Mouse (Mus musculus) myocyte (in vitro differentiated cells): ENCODE results near the gene Gm45140. TPM values are rescaled to one million over a fixed set of nuclear protein-coding genes. Genes with fewer than 3 reads are reported as not detected.

ENCODE experiments used
- H3K27me3 ChIP-seq: one replicate; pipeline ENCODE4 v1.6.1; 2011; ENCODE audit not compliant: control insufficient read depth, insufficient read depth, insufficient read length
- H3K36me3 ChIP-seq: one replicate; pipeline ENCODE4 v1.6.1; 2011; ENCODE audit not compliant: control insufficient read depth, insufficient read depth
- H3K4me2 ChIP-seq: one replicate; pipeline ENCODE4 v1.6.1; 2011; ENCODE audit warnings: low read depth, control low read depth
- H3K4me3 ChIP-seq: one replicate; pipeline ENCODE4 v1.5.1; 2011; ENCODE audit warnings: mild to moderate bottlenecking, control low read depth, moderate library complexity
- H3K79me2 ChIP-seq: one replicate; pipeline ENCODE4 v1.6.1; 2011; ENCODE audit not compliant: control insufficient read depth, insufficient read depth
- H3ac ChIP-seq: one replicate; pipeline ENCODE4 v1.6.1; 2011; ENCODE audit not compliant: control insufficient read depth, insufficient read length
- CEBPB ChIP-seq: IDR thresholded peaks from 2 replicates; pipeline ENCODE4 v1.6.1; 2011; ENCODE audit warnings: mild to moderate bottlenecking, moderate library complexity; ENCODE audit not compliant: poor library complexity, insufficient read depth, severe bottlenecking
- E2F4 ChIP-seq: IDR thresholded peaks from one replicate; pipeline ENCODE4 v1.6.1; 2011; ENCODE audit warnings: mild to moderate bottlenecking, control low read depth, moderate library complexity; ENCODE audit not compliant: insufficient read depth
- MAX ChIP-seq: IDR thresholded peaks from one replicate; pipeline ENCODE4 v1.6.1; 2011; ENCODE audit warnings: low read depth, mild to moderate bottlenecking, control low read depth
- MYOD1 ChIP-seq, 3 experiments: IDR thresholded peaks; one replicate each; pipeline ENCODE4 v1.6.1; 2011; ENCODE audit warnings: control low read depth in 2 of 3, low read depth in 2 of 3, mild to moderate bottlenecking in 2 of 3, moderate library complexity in 1 of 3; ENCODE audit not compliant: insufficient read length in 2 of 3, control insufficient read depth in 1 of 3
- MYOG ChIP-seq, 3 experiments: IDR thresholded peaks; one replicate each; pipeline ENCODE4 v1.6.1; 2011; ENCODE audit warnings: control low read depth in 2 of 3, low read depth in 2 of 3, mild to moderate bottlenecking in 2 of 3; ENCODE audit not compliant: insufficient read length in 2 of 3, control insufficient read depth in 1 of 3, insufficient read depth in 1 of 3
- POLR2A ChIP-seq: IDR thresholded peaks from one replicate; pipeline ENCODE4 v1.6.1; 2011; ENCODE audit warnings: low read depth, mild to moderate bottlenecking, control low read depth, moderate library complexity; ENCODE audit not compliant: insufficient read length
- POLR2AphosphoS2 ChIP-seq: IDR thresholded peaks from one replicate; pipeline ENCODE4 v1.6.1; 2011; ENCODE audit warnings: low read depth, control low read depth; ENCODE audit not compliant: insufficient read length
- REST ChIP-seq: IDR thresholded peaks from one replicate; pipeline ENCODE4 v1.6.1; 2011; ENCODE audit warnings: mild to moderate bottlenecking, control low read depth, moderate library complexity; ENCODE audit not compliant: insufficient read depth, insufficient read length
- SRF ChIP-seq: IDR thresholded peaks from one replicate; pipeline ENCODE4 v1.6.1; 2011; ENCODE audit warnings: low read depth; ENCODE audit not compliant: control insufficient read depth, insufficient read length
- TCF12 ChIP-seq: IDR thresholded peaks from one replicate; pipeline ENCODE4 v1.6.1; 2011; ENCODE audit warnings: mild to moderate bottlenecking, control low read depth; ENCODE audit not compliant: poor library complexity, insufficient read depth, severe bottlenecking
- TCF3 ChIP-seq: IDR thresholded peaks from one replicate; pipeline ENCODE4 v1.6.1; 2011; ENCODE audit warnings: low read depth, control low read depth; ENCODE audit not compliant: insufficient read length
- USF1 ChIP-seq: IDR thresholded peaks from one replicate; pipeline ENCODE4 v1.6.1; 2011; ENCODE audit warnings: low read depth, mild to moderate bottlenecking, control low read depth, moderate library complexity
- polyA plus RNA-seq: library from polyadenylated mRNA; unstranded; fragments of >200 nt; fragmentation: generic; extraction: Trizol; gene quantifications from one replicate; pipeline ENCODE4 v1.2.1, GENCODE M21; 2012; ENCODE audit warnings: missing spikeins

Gene Gm45140
- polyA plus RNA-seq, 1 experiment = 2.6 TPM

GRCm38 (mm10) chr6:87790779-87791480, 44.7 kb downstream of the Gm45140 start:
- H3K4me3 ChIP-seq = no peak overlapping the region
- H3K4me2 ChIP-seq = no peak overlapping the region
- no peak for TF ChIP-seq MYOD1 (IDR thresholded peaks at IDR 0.05; ENCODE audit: control insufficient read depth in 1 of 3, insufficient read length in 2 of 3, low read depth in 2 of 3)
- no peak for TF ChIP-seq E2F4
- TF ChIP-seq SRF = no peak
- TF ChIP-seq USF1 = no peak
- TF ChIP-seq POLR2A = no peak
- TF ChIP-seq TCF12 = no peak
- TF ChIP-seq CEBPB = no peak
- TF ChIP-seq TCF3 = no peak
- no peak for TF ChIP-seq MYOG (IDR thresholded peaks at IDR 0.05; ENCODE audit: control insufficient read depth in 1 of 3, insufficient read depth in 1 of 3, insufficient read length in 2 of 3, low read depth in 2 of 3)
- H3K79me2 ChIP-seq = no peaks in the 10 kb centered on the region
- H3K27me3 ChIP-seq = no peaks in the 10 kb centered on the region
- no peak overlapping the region for H3ac ChIP-seq
- H3K36me3 ChIP-seq = no peaks in the 10 kb centered on the region

- Histone ChIP-seq H3K4me3 (no peak overlapping the region), H3K36me3 (no peaks in the 10 kb centered on the region), H3K27me3 (no peaks in the 10 kb centered on the region), H3K79me2 (no peaks in the 10 kb centered on the region), H3ac (no peak overlapping the region), H3K4me2 (no peak overlapping the region)
- no peak for TF ChIP-seq MYOG (IDR thresholded peaks at IDR 0.05; ENCODE audit: control insufficient read depth in 1 of 3, insufficient read depth in 1 of 3, insufficient read length in 2 of 3, low read depth in 2 of 3)
- no peak for TF ChIP-seq MAX
- TF ChIP-seq TCF12 = no peak
- TF ChIP-seq CEBPB = no peak
- TF ChIP-seq SRF = no peak
- no peak for TF ChIP-seq E2F4
- TF ChIP-seq USF1 = no peak
Observed at GRCm38 (mm10) chr6:87789791-87790190, 45.8 kb downstream of the Gm45140 start.

- no peaks in the 10 kb centered on the region for H3K27me3 ChIP-seq
- no peak overlapping the region for H3K4me3 ChIP-seq
- TF ChIP-seq POLR2A (no peak), POLR2AphosphoS2 (no peak), TCF3 (no peak), MYOG (IDR thresholded peaks at IDR 0.05; ENCODE audit: control insufficient read depth in 1 of 3, insufficient read depth in 1 of 3, insufficient read length in 2 of 3, low read depth in 2 of 3) (peak; percentile 68 to 89 (median 78)), E2F4 (no peak), REST (no peak), CEBPB (no peak), TCF12 (peak; percentile 57), MYOD1 (IDR thresholded peaks at IDR 0.05; ENCODE audit: control insufficient read depth in 1 of 3, insufficient read length in 2 of 3, low read depth in 2 of 3) (peak; percentile 84 to 88 (median 88)), MAX (no peak), SRF (no peak), USF1 (no peak)
- H3K79me2 ChIP-seq = no peaks in the 10 kb centered on the region
- no peak overlapping the region for H3ac ChIP-seq
- H3K4me2 ChIP-seq = no peak overlapping the region
- H3K36me3 ChIP-seq = no peaks in the 10 kb centered on the region
Observed at GRCm38 (mm10) chr6:87788896-87789587, 46.6 kb downstream of the Gm45140 start.

DNA sequence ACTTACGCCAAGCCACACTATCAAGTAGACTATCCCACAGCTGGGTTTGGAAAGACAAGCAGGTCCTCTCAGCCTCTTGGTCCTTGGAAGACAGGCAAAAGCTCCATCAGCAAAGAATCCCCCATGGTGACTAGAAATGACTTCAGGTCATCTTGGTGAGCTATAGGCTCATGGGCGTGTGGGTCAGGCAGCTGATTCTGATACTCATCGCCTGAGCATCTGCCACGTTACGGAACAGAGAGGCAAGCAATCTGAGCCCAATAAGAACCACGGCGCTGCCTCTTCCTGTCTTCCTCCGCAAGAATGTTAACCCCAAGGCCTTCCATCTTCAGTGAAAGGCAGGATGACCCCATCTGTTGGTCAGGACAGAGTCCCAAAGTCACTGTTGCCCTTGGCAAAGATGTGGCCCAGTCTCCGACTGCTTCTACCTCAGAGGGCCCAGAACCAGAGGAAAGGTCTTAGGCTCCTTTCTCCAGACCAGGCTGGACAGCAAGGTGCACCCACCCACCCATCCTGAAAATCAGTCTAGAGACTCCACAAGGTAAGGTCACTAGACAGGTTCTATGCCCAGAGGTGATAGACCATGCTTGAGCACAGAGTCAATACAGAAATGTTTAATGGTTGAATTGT, 47.2 kb downstream of the Gm45140 start:
- no peaks in the 10 kb centered on the region for H3K79me2 ChIP-seq
- H3K4me3 ChIP-seq = no peak overlapping the region
- no peaks in the 10 kb centered on the region for H3K27me3 ChIP-seq
- no peak overlapping the region for H3ac ChIP-seq
- no peaks in the 10 kb centered on the region for H3K36me3 ChIP-seq
- no peak for TF ChIP-seq MYOD1 (IDR thresholded peaks at IDR 0.05; ENCODE audit: control insufficient read depth in 1 of 3, insufficient read length in 2 of 3, low read depth in 2 of 3)
- TF ChIP-seq E2F4 = no peak
- TF ChIP-seq MAX = no peak
- TF ChIP-seq MYOG (IDR thresholded peaks at IDR 0.05; ENCODE audit: control insufficient read depth in 1 of 3, insufficient read depth in 1 of 3, insufficient read length in 2 of 3, low read depth in 2 of 3) = no peak
- TF ChIP-seq CEBPB = no peak
- TF ChIP-seq SRF = no peak
- no peak for TF ChIP-seq USF1
- no peak for TF ChIP-seq TCF3
- no peak for TF ChIP-seq REST
- TF ChIP-seq POLR2A = no peak
- no peak for TF ChIP-seq TCF12
- TF ChIP-seq POLR2AphosphoS2 = no peak
- H3K4me2 ChIP-seq = no peak overlapping the region
